Mouse (Mus musculus) bone marrow macrophage, adult 2 months (primary cell): Measurements from ENCODE around the gene Fam161a.

Experiments
- CTCF ChIP-seq: IDR thresholded peaks from 2 replicates; pipeline ENCODE4 v1.5.1; 2012; ENCODE audit warnings: low read depth, mild to moderate bottlenecking, low read length, moderate library complexity
- POLR2A ChIP-seq: IDR thresholded peaks from 2 replicates; pipeline ENCODE4 v1.6.1; 2012; ENCODE audit warnings: mild to moderate bottlenecking, low read depth, low read length, borderline replicate concordance

- TF ChIP-seq POLR2A (no peak), CTCF (no peak)
These were observed 55.8 kb downstream of the Fam161a start for GRCm38 (mm10) chr11:23063153-23063552.
